Mouse (Mus musculus): ENCODE results near the gene Caskin1. TPM values are rescaled to one million over a fixed set of nuclear protein-coding genes. Genes with fewer than 3 reads are reported as not detected.

The Caskin1 gene
- total RNA-seq, 2 experiments from 2014 or later: 11.1 to 26.5 TPM

DNA sequence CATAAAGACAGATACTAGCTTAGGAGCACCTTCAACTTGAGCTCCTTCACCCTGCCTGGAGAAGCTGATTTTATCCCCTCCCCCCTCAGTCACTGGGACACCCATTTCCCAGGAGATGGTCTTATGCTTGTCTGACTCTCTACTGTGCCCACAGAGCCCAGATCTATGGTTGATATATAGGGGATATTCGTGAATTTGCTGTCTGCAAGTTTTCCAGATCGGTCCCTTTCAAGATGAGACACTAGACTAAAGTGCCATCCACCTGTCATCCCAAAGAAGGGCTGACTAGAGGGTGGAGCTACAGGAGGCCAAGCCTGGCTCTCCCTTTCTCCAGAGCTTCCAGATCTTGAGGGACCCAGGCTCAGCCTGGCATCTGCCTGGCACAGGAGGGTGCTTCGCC is 42.7 kb downstream of the Caskin1 start:
- no peak for DNase-seq

DNA sequence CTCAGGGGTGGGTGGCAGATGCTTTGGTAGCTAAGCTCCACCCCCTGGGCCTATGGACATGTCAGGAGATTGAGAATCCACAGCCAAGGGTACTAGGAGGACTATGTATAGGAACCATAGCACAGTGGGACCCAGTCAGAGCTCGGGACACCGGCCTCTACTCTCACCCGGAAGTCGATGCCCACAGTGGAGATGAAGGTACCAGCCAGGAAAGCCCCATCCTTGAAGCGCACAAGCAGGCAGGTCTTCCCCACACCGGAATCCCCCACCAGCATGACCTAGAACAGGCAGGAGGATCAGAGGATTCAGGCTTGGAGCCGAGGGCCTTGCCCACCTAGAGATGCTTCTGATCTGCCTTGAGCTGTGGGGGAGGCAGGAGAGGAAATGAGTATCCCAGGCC is 43.6 kb downstream of the Caskin1 start:
- no peak for DNase-seq

DNA sequence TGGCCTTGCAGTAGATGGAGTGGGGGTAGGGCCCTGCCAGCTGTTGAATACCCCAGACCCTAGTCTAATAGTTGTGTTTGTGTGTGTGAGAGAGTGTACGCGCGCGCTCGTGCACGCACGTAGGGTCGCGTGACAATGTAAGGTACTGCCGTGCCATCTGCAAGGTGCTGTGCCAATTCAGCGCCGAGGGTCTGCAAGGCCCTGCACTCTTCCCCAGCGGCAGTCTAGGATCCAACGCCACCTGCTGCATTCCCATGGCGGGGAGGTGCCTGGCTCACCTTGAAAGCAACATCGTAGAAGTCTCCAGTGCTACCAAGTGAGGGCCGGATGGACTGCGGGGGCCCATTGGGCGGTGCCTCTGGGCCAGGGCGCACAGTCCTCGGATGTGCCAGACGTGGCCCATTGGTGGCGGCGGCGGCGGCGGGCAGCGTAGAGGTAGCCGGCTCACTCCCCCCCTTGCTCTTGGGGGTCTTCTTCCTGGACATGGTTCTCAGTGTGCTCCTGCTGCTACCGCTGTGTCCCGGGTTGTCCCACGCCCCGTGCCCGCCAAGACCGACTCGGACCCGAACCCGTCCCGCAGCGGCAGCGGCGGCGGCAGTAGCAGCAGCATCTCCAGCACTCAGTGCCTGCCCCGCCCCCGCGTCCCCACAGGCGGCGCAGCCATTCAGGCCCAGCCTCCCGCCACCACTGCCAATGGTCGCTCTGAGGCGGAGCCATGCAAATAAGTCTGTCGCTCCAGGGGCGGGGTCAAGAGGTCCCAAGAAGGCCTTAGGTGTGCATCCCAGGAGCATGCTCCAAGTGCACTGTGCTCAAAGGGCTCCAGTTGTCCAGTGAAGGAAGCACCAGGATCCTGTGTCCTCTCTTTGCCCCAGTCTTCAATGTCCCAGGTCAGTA is 44.9 kb downstream of the Caskin1 start:
- DNase-seq: peak; percentile 91

DNA sequence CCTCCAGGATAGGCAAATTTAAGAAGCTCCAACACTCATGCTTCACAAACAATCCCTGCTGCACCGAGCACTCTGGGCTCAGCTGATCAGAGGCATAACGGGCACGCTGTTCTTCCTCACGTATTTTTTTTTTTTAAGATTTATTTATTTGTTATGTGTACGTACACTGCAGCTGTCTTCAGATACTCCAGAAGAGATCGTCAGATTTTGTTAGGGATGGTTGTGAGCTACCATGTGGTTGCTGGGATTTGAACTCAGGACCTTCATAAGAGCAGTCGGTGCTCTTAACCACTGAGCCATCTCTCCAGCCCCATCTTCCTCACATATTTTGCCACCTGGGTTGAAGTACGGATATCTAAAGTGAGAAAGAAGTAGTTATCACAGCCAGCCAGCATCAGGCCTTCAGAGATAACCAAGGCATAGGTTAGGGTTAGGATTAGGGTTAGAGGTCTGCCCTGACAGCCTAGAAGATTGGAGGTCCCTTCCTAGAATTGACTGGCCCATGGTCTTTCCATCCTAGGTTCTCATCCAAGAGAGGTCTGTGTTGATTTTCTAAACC is 45.8 kb downstream of the Caskin1 start, which contains the start of gene Rab26:
Gene Rab26 (minus strand): TSS at position 51 of the 559 bp plus-strand sequence.
- DNase-seq: no peak

DNA sequence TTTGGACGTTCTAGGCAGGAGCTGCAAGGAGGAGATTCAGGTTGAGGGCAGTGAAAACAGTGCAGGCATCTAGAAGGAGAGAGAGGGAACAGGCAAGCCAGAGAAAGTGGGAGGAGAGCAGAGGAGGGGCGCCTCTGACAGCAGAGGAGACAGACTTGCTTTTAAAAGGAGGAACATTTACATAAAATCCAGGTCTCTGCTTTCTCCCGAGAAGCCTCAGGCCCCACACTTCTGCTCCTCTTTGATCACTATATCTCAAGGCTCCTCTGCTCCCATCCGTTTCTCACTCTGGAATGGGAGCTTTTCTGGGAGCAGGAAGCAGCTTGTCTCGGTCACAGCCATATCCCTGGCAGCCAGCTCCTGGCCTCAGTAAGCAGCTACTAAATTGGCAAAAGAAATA is 46.9 kb downstream of the Caskin1 start:
- no peak for DNase-seq

DNA sequence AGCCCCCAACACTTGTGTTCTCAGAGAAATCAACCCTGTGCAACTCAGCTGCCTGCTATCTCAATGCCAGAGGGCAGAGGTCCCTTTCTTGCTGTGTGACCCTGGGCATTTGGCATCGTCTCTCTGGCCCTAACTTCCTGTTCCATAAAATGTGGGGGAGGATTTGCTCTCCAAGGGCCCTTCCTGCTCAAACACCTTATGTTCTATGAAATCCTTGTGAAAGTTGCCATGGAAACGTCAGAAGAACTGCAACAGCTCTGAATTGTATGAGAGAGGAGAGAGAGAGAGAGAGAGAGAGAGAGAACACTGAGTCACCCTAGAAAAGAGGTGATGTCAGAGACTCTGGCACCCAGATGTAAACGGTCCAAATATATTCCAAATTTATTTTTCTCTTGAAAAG is 49.1 kb downstream of the Caskin1 start:
- no peak for DNase-seq

DNA sequence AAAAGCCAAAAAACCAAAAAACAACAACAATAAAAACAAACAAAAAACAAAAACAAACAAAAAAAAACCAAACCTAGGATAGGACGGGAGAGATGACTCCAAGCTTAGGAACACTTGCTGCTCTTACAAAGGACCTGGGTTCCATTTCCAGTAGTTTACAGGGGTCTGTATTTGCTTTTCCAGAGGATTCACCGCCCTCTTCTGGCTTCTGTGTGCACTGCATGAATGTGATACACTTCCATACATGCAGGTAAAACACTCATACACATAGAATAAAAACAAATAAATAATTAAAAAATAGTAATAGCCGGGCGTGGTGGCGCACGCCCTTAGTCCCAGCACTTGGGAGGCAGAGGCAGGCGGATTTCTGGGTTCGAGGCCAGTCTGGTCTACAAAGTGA is 50.5 kb downstream of the Caskin1 start:
- peak; percentile 70 for DNase-seq

GRCm38 (mm10) chr17:24540375-24540774 is 52.0 kb downstream of the Caskin1 start:
- DNase-seq: peak; percentile 64

- no peak for DNase-seq
These were observed 56.2 kb downstream of the Caskin1 start for GRCm38 (mm10) chr17:24544613-24545012.

DNA sequence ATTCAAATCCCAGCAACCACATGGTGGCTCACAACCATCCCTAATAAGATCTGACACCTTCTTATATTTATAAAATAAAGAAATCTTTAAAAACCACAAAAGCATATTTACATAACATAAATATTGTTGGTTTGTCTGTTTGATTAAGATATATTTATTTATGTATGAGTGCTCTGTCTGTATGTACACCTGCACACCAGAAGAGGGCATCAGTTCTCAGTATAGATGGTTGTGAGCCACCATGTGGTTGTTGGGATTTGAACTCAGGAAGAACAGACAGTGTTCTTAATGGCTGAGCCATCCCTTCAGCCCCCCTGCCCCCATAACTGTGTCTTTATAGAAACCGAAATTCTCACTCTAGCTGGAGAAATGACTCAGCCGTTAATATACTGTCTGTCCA is 56.8 kb downstream of the Caskin1 start:
- no peak for DNase-seq

DNA sequence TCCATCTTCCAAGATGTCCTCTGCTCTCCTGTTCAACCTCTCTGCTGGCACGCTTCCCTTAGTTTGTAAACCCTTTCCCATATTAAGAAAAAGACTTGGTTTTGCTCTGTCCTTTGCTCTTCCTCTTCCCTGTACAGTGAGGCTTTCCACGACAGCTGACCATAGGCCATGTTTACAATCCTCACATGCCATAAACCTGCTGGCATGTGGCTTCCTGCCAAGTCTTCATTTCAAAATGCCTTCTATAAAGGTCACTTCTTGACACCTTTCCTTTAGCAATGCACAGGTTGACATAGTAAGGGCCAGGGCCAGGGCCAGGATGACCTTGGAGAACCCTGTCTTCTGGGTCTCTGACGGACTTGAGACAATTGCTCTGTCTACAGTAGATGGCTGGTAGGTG is 57.8 kb downstream of the Caskin1 start:
- no peak for DNase-seq

- DNase-seq: no peak
These were observed 60.0 kb downstream of the Caskin1 start for GRCm38 (mm10) chr17:24548435-24548834.

GRCm38 (mm10) chr17:24548921-24549617 is 60.7 kb downstream of the Caskin1 start:
- DNase-seq: peak; percentile 84

GRCm38 (mm10) chr17:24549618-24550415 is 61.4 kb downstream of the Caskin1 start, which contains the start of gene Pkd1:
Pkd1 (plus strand) TSS chr17:24549834.
- DNase-seq: peak; percentile 99

GRCm38 (mm10) chr17:24550416-24551049 is 62.1 kb downstream of the Caskin1 start:
- peak; percentile 86 for DNase-seq

DNA sequence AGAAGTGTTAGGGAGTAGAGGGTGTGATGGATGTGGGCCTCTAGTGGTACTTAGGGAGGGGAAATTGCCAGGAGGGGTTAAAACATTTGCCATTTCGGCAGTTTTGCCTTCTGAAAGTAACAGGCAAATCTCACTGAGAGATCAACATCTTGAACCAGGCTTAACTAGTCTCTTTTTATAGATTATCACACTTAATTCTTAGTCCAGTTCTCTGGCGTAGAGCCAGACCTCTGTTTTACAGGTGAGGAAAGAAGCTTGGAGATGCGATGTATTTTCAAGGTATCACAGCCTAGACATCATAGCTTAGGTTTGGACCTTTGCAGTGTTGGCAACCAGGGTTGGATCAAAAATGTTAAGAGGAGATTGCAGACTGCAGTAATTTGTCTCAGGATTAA is 62.6 kb downstream of the Caskin1 start:
- no peak for DNase-seq

DNA sequence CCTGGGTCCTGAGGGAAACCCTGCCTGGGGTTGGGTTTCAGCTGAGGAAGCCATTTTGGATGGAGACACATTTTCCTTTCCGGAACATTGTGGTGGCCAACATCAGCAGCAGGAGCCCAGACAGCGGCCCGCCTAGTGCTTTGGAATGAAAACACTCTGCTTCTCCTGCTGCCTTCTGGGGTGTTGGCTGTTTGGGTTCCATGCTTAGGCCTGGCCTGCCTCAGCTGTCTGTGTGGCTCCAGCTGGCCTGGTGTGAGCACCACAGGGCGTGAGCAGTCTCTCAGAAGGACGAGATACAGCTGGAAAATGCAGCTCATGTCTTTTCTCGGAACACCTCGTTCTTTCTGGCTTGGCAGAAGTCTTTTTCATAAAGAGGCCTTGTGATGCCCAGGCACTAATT is 68.7 kb downstream of the Caskin1 start:
- DNase-seq: no peak

Data from adrenal gland, postnatal 10 days (tissue).